Mouse (Mus musculus): Measurements from ENCODE around the gene Extl1.
"Not testable (repeated sequence)": the region's sequence is repeated elsewhere in the genome, so short reads cannot be mapped to it uniquely, and the experiment has no call there.

Extl1 gene

GRCm38 (mm10) chr4:134349829-134350228 lies 33.8 kb downstream of the Extl1 start:
- no peak for DNase-seq

- no peak for DNase-seq
Measured at GRCm38 (mm10) chr4:134348545-134348944, 35.1 kb downstream of the Extl1 start.

GRCm38 (mm10) chr4:134348078-134348477 lies 35.6 kb downstream of the Extl1 start:
- no peak for DNase-seq

GRCm38 (mm10) chr4:134345802-134346201 lies 37.8 kb downstream of the Extl1 start:
- no peak for DNase-seq

- DNase-seq = no peak
Measured at GRCm38 (mm10) chr4:134344620-134345019, 39.0 kb downstream of the Extl1 start.

GRCm38 (mm10) chr4:134343071-134344031 lies 40.3 kb downstream of the Extl1 start, which contains the start of gene Slc30a2:
TSS of gene Slc30a2 (plus strand) at chr4:134343181.
- DNase-seq = no peak

GRCm38 (mm10) chr4:134342213-134342779 lies 41.4 kb downstream of the Extl1 start:
- DNase-seq = no peak

- not testable (repeated sequence) for DNase-seq
Measured at GRCm38 (mm10) chr4:134341231-134341630, 42.4 kb downstream of the Extl1 start.

GRCm38 (mm10) chr4:134330281-134330680 lies 53.4 kb downstream of the Extl1 start:
- no peak for DNase-seq

GRCm38 (mm10) chr4:134328832-134329231 lies 54.8 kb downstream of the Extl1 start:
- DNase-seq = no peak

- DNase-seq = no peak
Measured at GRCm38 (mm10) chr4:134328151-134328550, 55.5 kb downstream of the Extl1 start.

GRCm38 (mm10) chr4:134326859-134327530 lies 56.7 kb downstream of the Extl1 start:
- no peak for DNase-seq

- no peak for DNase-seq
Measured at GRCm38 (mm10) chr4:134324655-134325054, 59.0 kb downstream of the Extl1 start.

GRCm38 (mm10) chr4:134321524-134321923 lies 62.1 kb downstream of the Extl1 start:
- no peak for DNase-seq

GRCm38 (mm10) chr4:134319674-134320073 lies 64.0 kb downstream of the Extl1 start:
- no peak for DNase-seq

GRCm38 (mm10) chr4:134319074-134319473 lies 64.6 kb downstream of the Extl1 start:
- DNase-seq = no peak

- DNase-seq = no peak
Measured at GRCm38 (mm10) chr4:134316390-134316789, 67.3 kb downstream of the Extl1 start.

GRCm38 (mm10) chr4:134315470-134315869 lies 68.2 kb downstream of the Extl1 start:
- no peak for DNase-seq

- no peak for DNase-seq
Measured at GRCm38 (mm10) chr4:134314876-134315275, 68.8 kb downstream of the Extl1 start, which contains the start of gene Trim63. TSS of gene Trim63 (plus strand) at chr4:134315120.

GRCm38 (mm10) chr4:134314081-134314655 lies 69.5 kb downstream of the Extl1 start:
- no peak for DNase-seq

GRCm38 (mm10) chr4:134312901-134313300 lies 70.7 kb downstream of the Extl1 start:
- no peak for DNase-seq

- no peak for DNase-seq
Measured at GRCm38 (mm10) chr4:134312341-134312740, 71.3 kb downstream of the Extl1 start.

GRCm38 (mm10) chr4:134311784-134312183 lies 71.9 kb downstream of the Extl1 start:
- DNase-seq = no peak

All from right cerebral cortex, postnatal 4 days (tissue).